Mouse (Mus musculus): ENCODE results near the gene Obsl1. TPM values are rescaled to one million over a fixed set of nuclear protein-coding genes. Genes with fewer than 3 reads are reported as not detected.
A peak's percentile ranks its signal among the peaks of the same experiment; 100 is the strongest.

The Obsl1 gene
- polyA plus RNA-seq, 1 experiment from 2014 or later = 107 TPM

GRCm38 (mm10) chr1:75537587-75537986 is 31.3 kb upstream of the Obsl1 start:
- Histone ChIP-seq H3K36me3 (peaks cover 39% of the 10 kb centered on the region), H3K27me3 (ENCODE audit: insufficient read depth, poor library complexity, severe bottlenecking) (no peaks in the 10 kb centered on the region), H3K9me3 (no peaks in the 10 kb centered on the region), H3K4me3 (no peak overlapping the region), H3K27ac (no peak overlapping the region), H3K4me1 (0 out of 2 replicates have a peak, but pooled peaks cover 5% of the 10 kb centered on the region)
- 56% methylated on average over 2 of the region's 2 CpGs for WGBS
- no peak for DNase-seq (ENCODE audit: low spot score)

GRCm38 (mm10) chr1:75533325-75534252 is 27.3 kb upstream of the Obsl1 start:
- peak overlapping the region; percentile 38; the same call in 1 of the 2 replicates for H3K27ac ChIP-seq
- H3K36me3 ChIP-seq = peaks cover 68% of the 10 kb centered on the region
- no peaks in the 10 kb centered on the region for H3K9me3 ChIP-seq
- no peak overlapping the region for H3K4me3 ChIP-seq
- H3K4me1 ChIP-seq = 0 out of 2 replicates have a peak, but pooled peaks cover 5% of the 10 kb centered on the region
- H3K27me3 ChIP-seq (ENCODE audit: insufficient read depth, poor library complexity, severe bottlenecking) = no peaks in the 10 kb centered on the region
- WGBS = 81% methylated on average over 19 of the region's 19 CpGs
- no peak for DNase-seq (ENCODE audit: low spot score)

GRCm38 (mm10) chr1:75532280-75533172 is 26.3 kb upstream of the Obsl1 start:
- WGBS = 85% methylated on average over 19 of the region's 19 CpGs
- Histone ChIP-seq H3K36me3 (peaks cover 72% of the 10 kb centered on the region), H3K4me3 (no peak overlapping the region), H3K9me3 (no peaks in the 10 kb centered on the region), H3K27ac (no peak overlapping the region), H3K27me3 (ENCODE audit: insufficient read depth, poor library complexity, severe bottlenecking) (no peaks in the 10 kb centered on the region), H3K4me1 (0 out of 2 replicates have a peak, but pooled peaks cover 2% of the 10 kb centered on the region)
- no peak for DNase-seq (ENCODE audit: low spot score)

- no peaks in the 10 kb centered on the region for H3K27me3 ChIP-seq (ENCODE audit: insufficient read depth, poor library complexity, severe bottlenecking)
- no peak for DNase-seq (ENCODE audit: low spot score)
- H3K4me3 ChIP-seq = no peak overlapping the region
- H3K9me3 ChIP-seq = no peaks in the 10 kb centered on the region
- no peak overlapping the region for H3K27ac ChIP-seq
- 64% methylated on average over 4 of the region's 4 CpGs for WGBS
- H3K36me3 ChIP-seq = peaks cover 81% of the 10 kb centered on the region
- H3K4me1 ChIP-seq = peaks cover 3% of the 10 kb centered on the region; the same call in 1 of the 2 replicates
Observed at GRCm38 (mm10) chr1:75530546-75530945, 24.3 kb upstream of the Obsl1 start.

- Histone ChIP-seq H3K4me3 (no peak overlapping the region), H3K36me3 (peaks cover 46% of the 10 kb centered on the region), H3K9me3 (no peaks in the 10 kb centered on the region), H3K4me1 (peaks cover 12% of the 10 kb centered on the region), H3K27me3 (ENCODE audit: insufficient read depth, poor library complexity, severe bottlenecking) (no peaks in the 10 kb centered on the region), H3K27ac (no peak overlapping the region)
- DNase-seq (ENCODE audit: low spot score) = no peak
- 88% methylated on average over 7 of the region's 7 CpGs for WGBS
Observed at GRCm38 (mm10) chr1:75524679-75525078, 18.4 kb upstream of the Obsl1 start.

- peak; percentile 98 for DNase-seq (ENCODE audit: low spot score)
- H3K27me3 ChIP-seq (ENCODE audit: insufficient read depth, poor library complexity, severe bottlenecking) = no peaks in the 10 kb centered on the region
- WGBS = under 1% methylated on average over 46 of the region's 46 CpGs
Observed at GRCm38 (mm10) chr1:75521321-75522031, 15.2 kb upstream of the Obsl1 start, which contains the start of gene Stk11ip. Stk11ip (plus strand) TSS chr1:75521529.

GRCm38 (mm10) chr1:75519576-75519975 is 13.3 kb upstream of the Obsl1 start:
- Histone ChIP-seq H3K4me3 (no peak overlapping the region), H3K27ac (peak overlapping the region; percentile 89), H3K4me1 (peaks cover 34% of the 10 kb centered on the region), H3K27me3 (ENCODE audit: insufficient read depth, poor library complexity, severe bottlenecking) (no peaks in the 10 kb centered on the region), H3K9me3 (no peaks in the 10 kb centered on the region), H3K36me3 (peaks cover 1% of the 10 kb centered on the region)
- no peak for DNase-seq (ENCODE audit: low spot score)
- WGBS = 73% methylated on average over 5 of the region's 5 CpGs

More at GRCm38 (mm10) chr1:75521321-75522031, 15.2 kb upstream of the Obsl1 start, which contains the start of gene Stk11ip:
- Histone ChIP-seq H3K4me3 (peak within 1 kb of the TSS; percentile 71), H3K36me3 (peaks cover 20% of the 10 kb centered on the region), H3K4me1 (peaks cover 26% of the 10 kb centered on the region), H3K27ac (peak within 1 kb of the TSS; percentile 89), H3K9me3 (no peaks in the 10 kb centered on the region)

GRCm38 (mm10) chr1:75518427-75518826 is 12.2 kb upstream of the Obsl1 start:
- DNase-seq (ENCODE audit: low spot score) = no peak
- H3K9me3 ChIP-seq = no peaks in the 10 kb centered on the region
- WGBS = 90% methylated on average over 4 of the region's 4 CpGs
- peaks cover 33% of the 10 kb centered on the region for H3K4me1 ChIP-seq
- no peak overlapping the region for H3K4me3 ChIP-seq
- no peaks in the 10 kb centered on the region for H3K36me3 ChIP-seq
- no peaks in the 10 kb centered on the region for H3K27me3 ChIP-seq (ENCODE audit: insufficient read depth, poor library complexity, severe bottlenecking)
- no peak overlapping the region for H3K27ac ChIP-seq

GRCm38 (mm10) chr1:75517984-75518383 is 11.7 kb upstream of the Obsl1 start:
- DNase-seq (ENCODE audit: low spot score) = peak; percentile 69
- Histone ChIP-seq H3K27ac (no peak overlapping the region; the same call in 1 of the 2 replicates), H3K9me3 (no peaks in the 10 kb centered on the region), H3K4me3 (no peak overlapping the region), H3K4me1 (peaks cover 37% of the 10 kb centered on the region), H3K27me3 (ENCODE audit: insufficient read depth, poor library complexity, severe bottlenecking) (no peaks in the 10 kb centered on the region), H3K36me3 (no peaks in the 10 kb centered on the region)
- WGBS = 40% methylated on average over 4 of the region's 4 CpGs

GRCm38 (mm10) chr1:75516703-75517380 is 10.6 kb upstream of the Obsl1 start:
- Histone ChIP-seq H3K36me3 (no peaks in the 10 kb centered on the region), H3K4me3 (no peak overlapping the region), H3K4me1 (peaks cover 45% of the 10 kb centered on the region), H3K27ac (peak overlapping the region; percentile 65), H3K9me3 (no peaks in the 10 kb centered on the region), H3K27me3 (ENCODE audit: insufficient read depth, poor library complexity, severe bottlenecking) (no peaks in the 10 kb centered on the region)
- DNase-seq (ENCODE audit: low spot score) = peak; percentile 74
- 52% methylated on average over 15 of the region's 15 CpGs for whole genome bisulfite sequencing

GRCm38 (mm10) chr1:75512550-75512949 is 6.3 kb upstream of the Obsl1 start:
- peak overlapping the region; percentile 89 for H3K27ac ChIP-seq
- DNase-seq (ENCODE audit: low spot score) = no peak
- H3K36me3 ChIP-seq = no peaks in the 10 kb centered on the region
- no peaks in the 10 kb centered on the region for H3K27me3 ChIP-seq (ENCODE audit: insufficient read depth, poor library complexity, severe bottlenecking)
- H3K4me1 ChIP-seq = peaks cover 79% of the 10 kb centered on the region
- WGBS = 86% methylated on average over 3 of the region's 3 CpGs
- no peak overlapping the region for H3K4me3 ChIP-seq
- H3K9me3 ChIP-seq = no peaks in the 10 kb centered on the region

Data from heart, embryonic 10.5 days (tissue).